Mouse (Mus musculus): ENCODE data around the gene Ankrd11. TPM values are rescaled to one million over a fixed set of nuclear protein-coding genes. Genes with fewer than 3 reads are reported as not detected.

The Ankrd11 gene
- polyA plus RNA-seq, 1 experiment = 56.4 TPM

GRCm38 (mm10) chr8:122898018-122898417, 144.1 kb downstream of the Ankrd11 start:
- TF ChIP-seq MYOD1 (IDR thresholded peaks at IDR 0.05; ENCODE audit: control insufficient read depth in 1 of 3, insufficient read length in 2 of 3, low read depth in 2 of 3) (no peak), CEBPB (IDR thresholded peaks at IDR 0.05; ENCODE audit: insufficient read depth, poor library complexity, severe bottlenecking) (no peak), E2F4 (IDR thresholded peaks at IDR 0.05; ENCODE audit: insufficient read depth) (no peak), TCF3 (IDR thresholded peaks at IDR 0.05; ENCODE audit: insufficient read length, low read depth) (no peak), MYOG (IDR thresholded peaks at IDR 0.05; ENCODE audit: control insufficient read depth in 1 of 3, insufficient read depth in 1 of 3, insufficient read length in 2 of 3, low read depth in 2 of 3) (no peak), REST (IDR thresholded peaks at IDR 0.05; ENCODE audit: insufficient read depth, insufficient read length) (no peak), TCF12 (IDR thresholded peaks at IDR 0.05; ENCODE audit: insufficient read depth, poor library complexity, severe bottlenecking) (no peak), SRF (IDR thresholded peaks at IDR 0.05; ENCODE audit: control insufficient read depth, insufficient read length, low read depth) (no peak), POLR2A (IDR thresholded peaks at IDR 0.05; ENCODE audit: insufficient read length, low read depth) (no peak)
- Histone ChIP-seq H3K27me3 (ENCODE audit: control insufficient read depth, insufficient read depth, insufficient read length) (no peaks in the 10 kb centered on the region), H3K79me2 (ENCODE audit: control insufficient read depth, insufficient read depth) (peaks cover 34% of the 10 kb centered on the region), H3ac (ENCODE audit: control insufficient read depth, insufficient read length) (no peak overlapping the region), H3K36me3 (ENCODE audit: control insufficient read depth, insufficient read depth) (peaks cover 62% of the 10 kb centered on the region), H3K4me2 (ENCODE audit: low read depth) (no peak overlapping the region), H3K4me3 (no peak overlapping the region)

- Histone ChIP-seq H3K4me3 (no peak overlapping the region), H3K36me3 (ENCODE audit: control insufficient read depth, insufficient read depth) (peaks cover 65% of the 10 kb centered on the region), H3K27me3 (ENCODE audit: control insufficient read depth, insufficient read depth, insufficient read length) (no peaks in the 10 kb centered on the region), H3K79me2 (ENCODE audit: control insufficient read depth, insufficient read depth) (peaks cover 26% of the 10 kb centered on the region), H3K4me2 (ENCODE audit: low read depth) (no peak overlapping the region), H3ac (ENCODE audit: control insufficient read depth, insufficient read length) (no peak overlapping the region)
- TF ChIP-seq MAX (IDR thresholded peaks at IDR 0.05; ENCODE audit: low read depth) = no peak
- no peak for TF ChIP-seq MYOD1 (IDR thresholded peaks at IDR 0.05; ENCODE audit: control insufficient read depth in 1 of 3, insufficient read length in 2 of 3, low read depth in 2 of 3)
- no peak for TF ChIP-seq TCF3 (IDR thresholded peaks at IDR 0.05; ENCODE audit: insufficient read length, low read depth)
- TF ChIP-seq USF1 (IDR thresholded peaks at IDR 0.05; ENCODE audit: low read depth) = no peak
- no peak for TF ChIP-seq MYOG (IDR thresholded peaks at IDR 0.05; ENCODE audit: control insufficient read depth in 1 of 3, insufficient read depth in 1 of 3, insufficient read length in 2 of 3, low read depth in 2 of 3)
- TF ChIP-seq SRF (IDR thresholded peaks at IDR 0.05; ENCODE audit: control insufficient read depth, insufficient read length, low read depth) = no peak
- TF ChIP-seq REST (IDR thresholded peaks at IDR 0.05; ENCODE audit: insufficient read depth, insufficient read length) = no peak
- no peak for TF ChIP-seq POLR2AphosphoS2 (IDR thresholded peaks at IDR 0.05; ENCODE audit: insufficient read length, low read depth)
Observed at GRCm38 (mm10) chr8:122897200-122897599, 144.9 kb downstream of the Ankrd11 start.

GRCm38 (mm10) chr8:122896317-122896716, 145.8 kb downstream of the Ankrd11 start:
- peaks cover 17% of the 10 kb centered on the region for H3K79me2 ChIP-seq (ENCODE audit: control insufficient read depth, insufficient read depth)
- no peak overlapping the region for H3ac ChIP-seq (ENCODE audit: control insufficient read depth, insufficient read length)
- H3K4me3 ChIP-seq = no peak overlapping the region
- H3K27me3 ChIP-seq (ENCODE audit: control insufficient read depth, insufficient read depth, insufficient read length) = no peaks in the 10 kb centered on the region
- no peak for TF ChIP-seq MAX (IDR thresholded peaks at IDR 0.05; ENCODE audit: low read depth)
- peaks cover 68% of the 10 kb centered on the region for H3K36me3 ChIP-seq (ENCODE audit: control insufficient read depth, insufficient read depth)
- H3K4me2 ChIP-seq (ENCODE audit: low read depth) = no peak overlapping the region

DNA sequence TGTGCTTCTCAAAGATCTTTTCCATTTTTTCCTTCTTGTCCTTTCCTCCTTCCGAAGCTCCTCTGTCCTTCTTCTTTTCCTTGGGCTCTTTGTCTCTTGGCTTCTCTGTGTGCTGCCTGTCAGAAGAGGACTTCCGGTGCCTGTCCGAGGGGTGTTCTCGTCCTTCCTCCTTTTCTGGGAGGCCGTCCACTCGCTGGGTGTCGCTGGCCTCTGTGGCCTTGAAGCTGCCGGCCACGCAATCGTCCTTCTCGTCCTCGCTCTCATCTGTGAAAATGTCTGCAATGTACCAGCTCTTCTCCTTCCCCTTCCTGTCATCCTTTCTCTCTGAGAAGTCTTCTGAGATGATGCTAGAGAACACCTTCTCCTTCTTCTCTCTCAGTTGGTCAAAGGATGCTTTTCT, 148.6 kb downstream of the Ankrd11 start:
- H3K79me2 ChIP-seq (ENCODE audit: control insufficient read depth, insufficient read depth) = no peaks in the 10 kb centered on the region
- no peak overlapping the region for H3K4me2 ChIP-seq (ENCODE audit: low read depth)
- TF ChIP-seq MYOG (IDR thresholded peaks at IDR 0.05; ENCODE audit: control insufficient read depth in 1 of 3, insufficient read depth in 1 of 3, insufficient read length in 2 of 3, low read depth in 2 of 3) (no peak), MAX (IDR thresholded peaks at IDR 0.05; ENCODE audit: low read depth) (no peak), TCF12 (IDR thresholded peaks at IDR 0.05; ENCODE audit: insufficient read depth, poor library complexity, severe bottlenecking) (no peak)
- H3K36me3 ChIP-seq (ENCODE audit: control insufficient read depth, insufficient read depth) = peaks cover 69% of the 10 kb centered on the region
- H3K27me3 ChIP-seq (ENCODE audit: control insufficient read depth, insufficient read depth, insufficient read length) = no peaks in the 10 kb centered on the region
- no peak overlapping the region for H3K4me3 ChIP-seq
- H3ac ChIP-seq (ENCODE audit: control insufficient read depth, insufficient read length) = no peak overlapping the region

- Histone ChIP-seq H3K4me3 (no peak overlapping the region), H3K27me3 (ENCODE audit: control insufficient read depth, insufficient read depth, insufficient read length) (no peaks in the 10 kb centered on the region), H3K4me2 (ENCODE audit: low read depth) (no peak overlapping the region), H3K36me3 (ENCODE audit: control insufficient read depth, insufficient read depth) (peaks cover 63% of the 10 kb centered on the region), H3K79me2 (ENCODE audit: control insufficient read depth, insufficient read depth) (no peaks in the 10 kb centered on the region), H3ac (ENCODE audit: control insufficient read depth, insufficient read length) (no peak overlapping the region)
- TF ChIP-seq POLR2AphosphoS2 (IDR thresholded peaks at IDR 0.05; ENCODE audit: insufficient read length, low read depth) (peak; percentile 39), SRF (IDR thresholded peaks at IDR 0.05; ENCODE audit: control insufficient read depth, insufficient read length, low read depth) (no peak)
Observed at GRCm38 (mm10) chr8:122891440-122891839, 150.6 kb downstream of the Ankrd11 start.

DNA sequence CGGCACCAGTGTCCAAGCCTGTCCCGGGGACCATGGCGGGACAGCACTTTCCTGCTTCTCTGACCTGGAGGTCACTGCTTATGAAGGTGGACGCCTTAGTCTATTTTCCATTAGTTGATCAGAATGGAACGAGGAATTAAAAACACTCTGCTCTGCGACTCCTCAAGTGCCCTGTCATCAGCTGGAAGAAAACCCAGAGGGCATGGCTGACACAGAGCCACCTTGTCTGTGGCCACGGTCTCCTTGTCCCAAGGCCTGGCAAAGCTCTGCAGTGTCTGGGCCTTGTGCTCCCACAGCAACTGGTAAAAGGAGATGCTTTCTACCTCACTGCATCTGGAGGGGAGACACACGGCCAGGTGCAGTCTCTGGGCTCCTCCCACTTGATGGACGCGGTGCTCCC, 158.4 kb downstream of the Ankrd11 start:
- TF ChIP-seq MYOG (IDR thresholded peaks at IDR 0.05; ENCODE audit: control insufficient read depth in 1 of 3, insufficient read depth in 1 of 3, insufficient read length in 2 of 3, low read depth in 2 of 3) = no peak
- no peak for TF ChIP-seq TCF12 (IDR thresholded peaks at IDR 0.05; ENCODE audit: insufficient read depth, poor library complexity, severe bottlenecking)
- no peak for TF ChIP-seq TCF3 (IDR thresholded peaks at IDR 0.05; ENCODE audit: insufficient read length, low read depth)
- TF ChIP-seq CEBPB (IDR thresholded peaks at IDR 0.05; ENCODE audit: insufficient read depth, poor library complexity, severe bottlenecking) = no peak
- TF ChIP-seq MYOD1 (IDR thresholded peaks at IDR 0.05; ENCODE audit: control insufficient read depth in 1 of 3, insufficient read length in 2 of 3, low read depth in 2 of 3) = no peak
- TF ChIP-seq USF1 (IDR thresholded peaks at IDR 0.05; ENCODE audit: low read depth) = no peak
- no peak for TF ChIP-seq SRF (IDR thresholded peaks at IDR 0.05; ENCODE audit: control insufficient read depth, insufficient read length, low read depth)
- H3K4me2 ChIP-seq (ENCODE audit: low read depth) = no peak overlapping the region
- no peaks in the 10 kb centered on the region for H3K79me2 ChIP-seq (ENCODE audit: control insufficient read depth, insufficient read depth)
- no peaks in the 10 kb centered on the region for H3K27me3 ChIP-seq (ENCODE audit: control insufficient read depth, insufficient read depth, insufficient read length)
- no peak overlapping the region for H3K4me3 ChIP-seq
- H3ac ChIP-seq (ENCODE audit: control insufficient read depth, insufficient read length) = no peak overlapping the region
- H3K36me3 ChIP-seq (ENCODE audit: control insufficient read depth, insufficient read depth) = peaks cover 41% of the 10 kb centered on the region

Measured in myocyte (in vitro differentiated cells).